Mouse (Mus musculus) NIH3T3 (cell line): ENCODE measurements at regions not wholly inside any gene's neighbourhood (a gene's known extent, or its start where the extent isn't known, plus 50 kb on each side); places are given as distances from the start of the nearest gene placed in this dataset.

Source experiments
- DNase-seq: peaks from one replicate; pipeline ENCODE4 v3.0.0-alpha.2; 2012; ENCODE audit warnings: low read depth

GRCm38 (mm10) chr10:48322558-48322957 lies 1466.0 kb downstream of the Grik2 start:
- peak; percentile 96 for DNase-seq
